Mouse (Mus musculus) forebrain, embryonic 16.5 days (tissue): ENCODE measurements at regions not wholly inside any gene's neighbourhood (a gene's known extent, or its start where the extent isn't known, plus 50 kb on each side); places are given as distances from the start of the nearest gene placed in this dataset.

ENCODE experiments used
- ATAC-seq: fragments of 200-750 bp; cut with Nextera tagmentation; 2 replicates; pipeline ENCODE4 v1.8.0; 2017; ENCODE audit warnings: mild to moderate bottlenecking, moderate library complexity
- H3K27ac ChIP-seq: fragments of 300-500 bp; sonication (generic); 2 replicates; pipeline ENCODE4 v1.5.1; 2014; ENCODE audit warnings: low read length, control low read depth
- H3K27me3 ChIP-seq: fragments of 300-500 bp; sonication (generic); replicated peaks from 2 replicates; pipeline ENCODE4 v1.6.1; 2014; ENCODE audit warnings: low read length; ENCODE audit not compliant: control insufficient read depth, insufficient read depth
- H3K36me3 ChIP-seq: fragments of 300-500 bp; sonication (generic); 2 replicates; pipeline ENCODE4 v1.6.1; 2014; ENCODE audit not compliant: control insufficient read depth, insufficient read depth
- H3K4me1 ChIP-seq: fragments of 300-500 bp; sonication (generic); replicated peaks from 2 replicates; pipeline ENCODE4 v1.6.1; 2014; ENCODE audit warnings: low read length; ENCODE audit not compliant: control insufficient read depth, insufficient read depth
- H3K4me2 ChIP-seq: fragments of 300-500 bp; sonication (generic); 2 replicates; pipeline ENCODE4 v1.6.1; 2014; ENCODE audit warnings: mild to moderate bottlenecking, low read length, control low read depth
- H3K4me3 ChIP-seq: fragments of 300-500 bp; sonication (generic); replicated peaks from 2 replicates; pipeline ENCODE4 v1.5.1; 2014; ENCODE audit warnings: mild to moderate bottlenecking, low read length, control low read depth
- H3K9ac ChIP-seq: fragments of 300-500 bp; sonication (generic); replicated peaks from 2 replicates; pipeline ENCODE4 v1.6.1; 2014; ENCODE audit warnings: low read depth, low read length, control low read depth
- H3K9me3 ChIP-seq: fragments of 300-500 bp; sonication (generic); 2 replicates; pipeline ENCODE4 v1.6.1; 2016; ENCODE audit warnings: low read length; ENCODE audit not compliant: control insufficient read depth
- WGBS: fragments of 180-500 bp; shearing (Covaris S2); extraction: QIAGEN DNeasy Blood & Tissue Kit; methylation state at CpG from one replicate; pipeline ENCODE4 v1.1.7; 2014; 5-methylcytosine and 5-hydroxymethylcytosine counted together

GRCm38 (mm10) chr3:72735011-72735410 lies 232.7 kb downstream of the Sis start:
- Histone ChIP-seq H3K36me3 (no peaks in the 10 kb centered on the region), H3K4me1 (no peaks in the 10 kb centered on the region), H3K27ac (no peak overlapping the region), H3K4me2 (no peak overlapping the region), H3K9ac (no peak overlapping the region), H3K4me3 (no peak overlapping the region), H3K9me3 (no peaks in the 10 kb centered on the region), H3K27me3 (no peaks in the 10 kb centered on the region)
- ATAC-seq, result no peak

- Histone ChIP-seq H3K9ac (no peak overlapping the region), H3K27ac (no peak overlapping the region), H3K4me3 (no peak overlapping the region), H3K27me3 (no peaks in the 10 kb centered on the region), H3K4me1 (no peaks in the 10 kb centered on the region), H3K9me3 (no peaks in the 10 kb centered on the region), H3K4me2 (no peak overlapping the region), H3K36me3 (no peaks in the 10 kb centered on the region)
- ATAC-seq, result no peak
- WGBS, result 63% methylated on average over 1 of the region's 1 CpGs
Measured at GRCm38 (mm10) chr3:72727403-72727802, 240.3 kb downstream of the Sis start.

GRCm38 (mm10) chr3:72713806-72714205 lies 253.9 kb downstream of the Sis start:
- Histone ChIP-seq H3K9me3 (no peaks in the 10 kb centered on the region), H3K9ac (no peak overlapping the region), H3K27me3 (no peaks in the 10 kb centered on the region), H3K36me3 (no peaks in the 10 kb centered on the region), H3K4me3 (no peak overlapping the region), H3K27ac (no peak overlapping the region), H3K4me2 (no peak overlapping the region), H3K4me1 (no peaks in the 10 kb centered on the region)
- ATAC-seq, result no peak
- 48% methylated on average over 2 of the region's 2 CpGs for WGBS

GRCm38 (mm10) chr3:72685937-72686336 lies 281.7 kb downstream of the Sis start:
- WGBS, result 17% methylated on average over 1 of the region's 1 CpGs
- Histone ChIP-seq H3K4me1 (no peaks in the 10 kb centered on the region), H3K36me3 (no peaks in the 10 kb centered on the region), H3K4me2 (no peak overlapping the region), H3K9ac (no peak overlapping the region), H3K27me3 (no peaks in the 10 kb centered on the region), H3K4me3 (no peak overlapping the region), H3K9me3 (no peaks in the 10 kb centered on the region), H3K27ac (no peak overlapping the region)
- 0 out of 2 replicates have a peak, but pooled peaks have one; percentile 38 for ATAC-seq

- no peak overlapping the region for H3K4me3 ChIP-seq
- no peaks in the 10 kb centered on the region for H3K27me3 ChIP-seq
- no peaks in the 10 kb centered on the region for H3K9me3 ChIP-seq
- WGBS, result 66% methylated on average over 1 of the region's 1 CpGs
- no peak overlapping the region for H3K4me2 ChIP-seq
- no peaks in the 10 kb centered on the region for H3K36me3 ChIP-seq
- H3K27ac ChIP-seq, result no peak overlapping the region
- no peaks in the 10 kb centered on the region for H3K4me1 ChIP-seq
- H3K9ac ChIP-seq, result no peak overlapping the region
- no peak for ATAC-seq
Measured at GRCm38 (mm10) chr3:72659194-72659593, 308.5 kb downstream of the Sis start.

GRCm38 (mm10) chr3:72630069-72630468 lies 337.6 kb downstream of the Sis start:
- Histone ChIP-seq H3K36me3 (no peaks in the 10 kb centered on the region), H3K4me1 (no peaks in the 10 kb centered on the region), H3K4me3 (no peak overlapping the region), H3K9me3 (no peaks in the 10 kb centered on the region), H3K9ac (no peak overlapping the region), H3K4me2 (no peak overlapping the region), H3K27ac (no peak overlapping the region), H3K27me3 (no peaks in the 10 kb centered on the region)
- peak; percentile 84 for ATAC-seq
- 66% methylated on average over 1 of the region's 1 CpGs for WGBS

GRCm38 (mm10) chr3:72620802-72621201 lies 346.9 kb downstream of the Sis start:
- no peaks in the 10 kb centered on the region for H3K36me3 ChIP-seq
- no peak for ATAC-seq
- no peaks in the 10 kb centered on the region for H3K27me3 ChIP-seq
- no peaks in the 10 kb centered on the region for H3K4me1 ChIP-seq
- H3K27ac ChIP-seq, result no peak overlapping the region
- 85% methylated on average over 5 of the region's 5 CpGs for WGBS
- no peak overlapping the region for H3K4me2 ChIP-seq
- H3K9ac ChIP-seq, result no peak overlapping the region
- no peak overlapping the region for H3K4me3 ChIP-seq
- no peaks in the 10 kb centered on the region for H3K9me3 ChIP-seq

GRCm38 (mm10) chr3:72619862-72620261 lies 347.8 kb downstream of the Sis start:
- Histone ChIP-seq H3K9ac (no peak overlapping the region), H3K9me3 (no peaks in the 10 kb centered on the region), H3K4me1 (no peaks in the 10 kb centered on the region), H3K27me3 (no peaks in the 10 kb centered on the region), H3K36me3 (no peaks in the 10 kb centered on the region), H3K27ac (no peak overlapping the region), H3K4me3 (no peak overlapping the region), H3K4me2 (no peak overlapping the region)
- 75% methylated on average over 1 of the region's 1 CpGs for WGBS
- ATAC-seq, result peak; percentile 58

- Histone ChIP-seq H3K27me3 (no peaks in the 10 kb centered on the region), H3K4me1 (no peaks in the 10 kb centered on the region), H3K9ac (no peak overlapping the region), H3K9me3 (no peaks in the 10 kb centered on the region), H3K4me3 (no peak overlapping the region), H3K27ac (no peak overlapping the region), H3K4me2 (no peak overlapping the region), H3K36me3 (no peaks in the 10 kb centered on the region)
- ATAC-seq, result no peak
- WGBS, result 75% methylated on average over 9 of the region's 9 CpGs
Measured at GRCm38 (mm10) chr3:72603718-72604359, 363.8 kb downstream of the Sis start.
